Mouse (Mus musculus): ENCODE measurements around the gene Nr2e1. TPM values are rescaled to one million over a fixed set of nuclear protein-coding genes. Genes with fewer than 3 reads are reported as not detected.

The Nr2e1 gene
- polyA plus RNA-seq, 1 experiment from 2014 or later = not detected

DNA sequence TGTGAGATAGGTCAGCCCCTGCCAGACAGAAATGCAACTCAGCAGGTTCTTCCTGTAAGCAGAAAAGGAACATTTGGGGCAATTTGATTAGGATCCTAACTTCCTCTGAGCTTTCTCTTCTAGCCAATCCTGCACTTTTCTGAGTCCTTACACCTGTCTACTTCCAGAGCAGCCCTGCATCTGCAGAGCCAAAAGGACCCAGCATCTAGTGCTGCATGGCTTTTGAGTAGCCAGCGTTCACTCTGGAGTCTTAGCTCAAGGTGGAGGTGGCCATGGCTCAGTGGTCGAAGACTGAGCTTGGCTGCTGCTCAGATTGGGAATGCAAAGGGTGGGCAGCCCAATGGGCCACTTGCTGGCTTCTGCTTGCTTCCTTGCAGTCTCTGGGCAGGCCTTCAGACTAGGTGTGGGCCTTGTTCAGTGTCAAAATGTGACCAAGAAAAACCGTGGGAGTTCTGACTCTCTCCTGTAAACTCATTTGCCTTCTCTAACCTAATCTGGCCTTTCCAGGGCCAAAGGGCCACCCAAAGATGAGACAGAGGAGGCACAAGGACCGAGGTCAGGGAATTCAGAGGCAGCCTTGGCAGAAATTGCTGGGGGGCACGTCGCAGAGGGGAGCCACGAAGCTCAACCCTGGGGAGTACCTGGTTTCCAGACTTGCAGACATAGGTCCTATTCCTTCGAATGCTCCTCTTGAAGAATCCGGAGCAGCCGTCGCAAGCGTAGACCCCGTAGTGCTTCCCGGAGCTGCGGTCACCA lies 5.7 kb downstream of the Nr2e1 start:
- Histone ChIP-seq H3K4me3 (no peak overlapping the region), H3K4me1 (replicated peaks) (peaks cover 21% of the 10 kb centered on the region), H3K9ac (no peak overlapping the region), H3K27ac (no peak overlapping the region), H3K9me3 (replicated peaks) (no peaks in the 10 kb centered on the region), H3K27me3 (peaks cover 99% of the 10 kb centered on the region), H3K36me3 (no peaks in the 10 kb centered on the region), H3K4me2 (no peak overlapping the region)
- ATAC-seq (replicated peaks; ENCODE audit: insufficient number of reproducible peaks, insufficient read depth, low FRiP score, low read depth) = no peak
- 3% methylated on average over 15 of the region's 15 CpGs for WGBS

DNA sequence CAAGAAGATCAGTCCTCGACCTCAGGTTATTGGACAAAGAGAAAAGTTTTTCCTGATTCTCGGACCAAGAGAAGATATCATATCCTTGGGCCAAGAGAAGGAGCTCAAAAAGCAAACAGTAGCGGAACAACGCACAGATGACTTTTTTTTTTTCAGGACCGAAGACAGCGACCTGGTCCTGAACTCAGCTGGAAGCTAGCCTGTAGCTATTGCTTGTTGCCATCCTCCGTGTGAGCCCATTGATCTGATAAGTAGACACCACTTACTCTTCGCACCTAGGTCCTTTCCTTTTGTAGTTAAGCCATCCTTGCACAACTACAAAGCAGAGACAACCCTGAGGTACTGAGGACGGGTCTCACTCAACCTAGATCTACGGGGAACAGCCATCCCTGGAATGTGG lies 8.8 kb downstream of the Nr2e1 start:
- H3K36me3 ChIP-seq = no peaks in the 10 kb centered on the region
- no peak overlapping the region for H3K27ac ChIP-seq
- H3K4me3 ChIP-seq = no peak overlapping the region
- no peak overlapping the region for H3K9ac ChIP-seq
- no peak for ATAC-seq (replicated peaks; ENCODE audit: insufficient number of reproducible peaks, insufficient read depth, low FRiP score, low read depth)
- peaks cover 97% of the 10 kb centered on the region for H3K27me3 ChIP-seq
- WGBS = 2% methylated on average over 10 of the region's 10 CpGs
- H3K4me1 ChIP-seq (replicated peaks) = peaks cover 9% of the 10 kb centered on the region
- no peaks in the 10 kb centered on the region for H3K9me3 ChIP-seq (replicated peaks)
- no peak overlapping the region for H3K4me2 ChIP-seq

DNA sequence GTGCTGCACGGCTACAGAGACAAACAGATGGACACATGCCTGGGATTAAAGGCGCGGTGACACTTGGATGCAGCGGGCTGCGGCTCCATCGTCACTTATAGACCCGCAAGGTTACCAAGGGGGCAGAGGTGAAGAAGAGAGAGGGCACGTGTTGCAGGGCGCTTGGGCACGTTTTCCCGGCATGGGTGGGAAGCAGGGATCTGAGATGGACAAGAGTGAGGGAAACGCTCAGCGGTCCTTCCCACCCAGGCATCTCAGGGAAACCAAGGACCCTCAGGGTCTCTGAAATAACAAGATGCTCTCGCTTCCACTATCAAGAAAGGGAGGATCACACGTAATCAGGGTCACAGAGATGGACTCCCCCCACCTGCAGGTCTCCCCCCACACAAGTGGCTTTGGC lies 10.5 kb downstream of the Nr2e1 start:
- no peak overlapping the region for H3K27ac ChIP-seq
- no peak for ATAC-seq (replicated peaks; ENCODE audit: insufficient number of reproducible peaks, insufficient read depth, low FRiP score, low read depth)
- no peaks in the 10 kb centered on the region for H3K36me3 ChIP-seq
- 0 out of 2 replicates have a peak overlapping the region, but pooled peaks have one; percentile 1 for H3K4me3 ChIP-seq
- no peak overlapping the region for H3K9ac ChIP-seq
- peaks cover 5% of the 10 kb centered on the region; the same call in 1 of the 2 replicates for H3K4me1 ChIP-seq (replicated peaks)
- H3K27me3 ChIP-seq = peaks cover 95% of the 10 kb centered on the region
- WGBS = 3% methylated on average over 15 of the region's 15 CpGs
- no peaks in the 10 kb centered on the region for H3K9me3 ChIP-seq (replicated peaks)
- H3K4me2 ChIP-seq = no peak overlapping the region

DNA sequence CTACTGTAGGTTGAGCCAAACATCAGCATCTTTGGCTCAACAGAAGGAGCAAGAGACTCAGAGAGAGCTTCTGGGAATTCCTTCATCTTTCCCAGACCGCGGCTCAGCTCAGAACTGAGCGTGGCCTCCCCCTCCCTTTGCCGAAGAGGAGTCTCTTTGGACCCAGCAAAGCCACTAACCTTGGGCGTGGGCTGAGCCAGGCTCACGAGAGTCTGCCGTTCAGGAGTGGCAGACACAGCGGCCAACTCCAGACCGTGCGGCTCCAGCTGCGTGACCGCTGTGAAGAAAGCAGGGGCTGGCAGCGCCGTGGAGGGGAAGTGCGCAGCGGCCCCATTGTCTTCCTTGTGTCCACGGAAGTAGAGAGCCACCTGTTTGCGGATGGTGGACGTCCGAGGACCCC lies 10.9 kb downstream of the Nr2e1 start:
- 3% methylated on average over 20 of the region's 20 CpGs for WGBS
- Histone ChIP-seq H3K4me2 (no peak overlapping the region), H3K4me3 (0 out of 2 replicates have a peak overlapping the region, but pooled peaks have one; percentile 1)

DNA sequence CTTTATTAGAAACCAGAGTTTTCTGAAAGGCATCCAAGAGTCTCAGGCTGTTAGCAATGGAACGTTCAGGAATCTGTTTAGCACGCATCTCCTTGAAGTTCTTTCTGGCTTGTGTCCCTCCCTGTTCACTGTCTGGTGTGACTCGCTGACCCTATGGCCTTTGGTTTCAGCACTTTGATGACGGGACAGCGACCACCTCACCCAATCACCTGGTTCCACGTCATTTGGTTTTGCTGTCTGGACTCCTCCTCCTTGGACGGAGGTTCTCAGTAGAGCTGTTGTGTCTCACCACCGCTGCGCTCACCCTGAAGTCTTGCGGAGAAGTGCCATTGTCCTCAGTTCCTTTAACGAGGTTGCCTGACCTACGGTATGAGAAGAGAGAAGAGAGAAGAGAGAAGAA lies 21.2 kb downstream of the Nr2e1 start:
- ATAC-seq (replicated peaks; ENCODE audit: insufficient number of reproducible peaks, insufficient read depth, low FRiP score, low read depth) = no peak
- no peaks in the 10 kb centered on the region for H3K36me3 ChIP-seq
- H3K4me2 ChIP-seq = no peak overlapping the region
- peaks cover 56% of the 10 kb centered on the region for H3K27me3 ChIP-seq
- H3K4me1 ChIP-seq (replicated peaks) = no peaks in the 10 kb centered on the region
- H3K9me3 ChIP-seq (replicated peaks) = no peaks in the 10 kb centered on the region
- no peak overlapping the region for H3K4me3 ChIP-seq
- H3K9ac ChIP-seq = no peak overlapping the region
- H3K27ac ChIP-seq = no peak overlapping the region
- 2% methylated on average over 12 of the region's 12 CpGs for WGBS

More for the DNA sequence above, 10.9 kb downstream of the Nr2e1 start:
- H3K27ac ChIP-seq = no peak overlapping the region
- H3K9ac ChIP-seq = no peak overlapping the region
- ATAC-seq (replicated peaks; ENCODE audit: insufficient number of reproducible peaks, insufficient read depth, low FRiP score, low read depth) = no peak
- H3K9me3 ChIP-seq (replicated peaks) = no peaks in the 10 kb centered on the region
- H3K4me1 ChIP-seq (replicated peaks) = peaks cover 5% of the 10 kb centered on the region; the same call in 1 of the 2 replicates
- H3K36me3 ChIP-seq = no peaks in the 10 kb centered on the region
- H3K27me3 ChIP-seq = peaks cover 94% of the 10 kb centered on the region

DNA sequence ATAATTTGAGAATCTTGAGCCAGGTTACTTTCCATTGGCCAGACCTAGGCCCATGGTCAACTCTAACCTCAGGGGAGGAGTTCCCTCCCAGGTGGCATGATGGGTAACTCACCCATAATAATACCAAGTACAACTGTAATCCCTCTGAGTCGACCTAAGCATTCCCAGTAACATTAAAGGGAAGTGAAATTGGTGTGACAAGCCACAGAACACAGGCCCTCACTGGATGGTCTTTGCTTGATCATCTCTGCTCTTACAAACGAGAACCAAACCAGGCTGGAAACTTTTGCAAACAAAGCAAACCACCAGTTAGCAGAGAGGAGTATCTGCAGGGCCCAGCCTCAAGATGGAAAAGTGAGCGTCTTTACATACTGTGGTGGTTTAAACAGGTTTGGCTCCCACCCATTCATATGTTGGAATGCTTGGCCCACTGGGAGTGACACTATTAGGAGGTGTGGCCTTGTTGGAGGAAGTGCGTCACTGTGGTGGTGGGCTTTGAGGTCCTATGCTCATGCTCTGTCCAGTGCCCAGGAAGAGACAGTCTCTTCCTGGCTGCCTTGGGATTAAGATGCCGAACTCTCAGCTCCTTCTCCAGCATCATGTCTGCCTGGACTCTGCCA lies 23.7 kb downstream of the Nr2e1 start:
- Histone ChIP-seq H3K4me1 (replicated peaks) (no peaks in the 10 kb centered on the region), H3K36me3 (no peaks in the 10 kb centered on the region), H3K27me3 (peaks cover 30% of the 10 kb centered on the region), H3K9ac (no peak overlapping the region), H3K27ac (no peak overlapping the region), H3K4me2 (no peak overlapping the region), H3K4me3 (no peak overlapping the region), H3K9me3 (replicated peaks) (no peaks in the 10 kb centered on the region)
- 74% methylated on average over 5 of the region's 5 CpGs for WGBS
- no peak for ATAC-seq (replicated peaks; ENCODE audit: insufficient number of reproducible peaks, insufficient read depth, low FRiP score, low read depth)

DNA sequence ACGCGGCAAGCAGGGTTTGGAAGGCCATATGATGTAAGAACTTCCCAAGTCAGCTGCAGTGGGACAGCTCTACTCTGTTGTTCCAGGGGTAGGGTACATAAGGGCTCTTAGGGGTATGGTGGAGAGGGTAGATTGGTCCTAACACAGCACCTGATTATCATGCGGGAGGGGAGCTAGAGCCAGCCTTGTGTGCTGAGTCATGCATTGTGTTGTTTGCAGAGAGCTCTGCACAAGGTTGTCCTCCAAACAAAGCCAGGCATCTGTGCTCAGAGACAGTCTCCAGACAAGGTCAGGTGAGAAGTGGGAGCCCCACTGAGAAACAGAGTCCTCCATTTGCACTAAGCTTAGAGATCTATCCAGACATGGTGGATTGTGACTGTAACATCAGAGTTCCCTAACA lies 36.9 kb downstream of the Nr2e1 start:
- H3K27me3 ChIP-seq = 0 out of 2 replicates have a peak, but pooled peaks cover 4% of the 10 kb centered on the region
- no peaks in the 10 kb centered on the region for H3K36me3 ChIP-seq
- no peak overlapping the region for H3K4me3 ChIP-seq
- no peak overlapping the region for H3K27ac ChIP-seq
- no peaks in the 10 kb centered on the region for H3K9me3 ChIP-seq (replicated peaks)
- no peak overlapping the region for H3K4me2 ChIP-seq
- ATAC-seq (replicated peaks; ENCODE audit: insufficient number of reproducible peaks, insufficient read depth, low FRiP score, low read depth) = no peak
- no peaks in the 10 kb centered on the region for H3K4me1 ChIP-seq (replicated peaks)
- no peak overlapping the region for H3K9ac ChIP-seq
- WGBS = 82% methylated on average over 3 of the region's 3 CpGs

DNA sequence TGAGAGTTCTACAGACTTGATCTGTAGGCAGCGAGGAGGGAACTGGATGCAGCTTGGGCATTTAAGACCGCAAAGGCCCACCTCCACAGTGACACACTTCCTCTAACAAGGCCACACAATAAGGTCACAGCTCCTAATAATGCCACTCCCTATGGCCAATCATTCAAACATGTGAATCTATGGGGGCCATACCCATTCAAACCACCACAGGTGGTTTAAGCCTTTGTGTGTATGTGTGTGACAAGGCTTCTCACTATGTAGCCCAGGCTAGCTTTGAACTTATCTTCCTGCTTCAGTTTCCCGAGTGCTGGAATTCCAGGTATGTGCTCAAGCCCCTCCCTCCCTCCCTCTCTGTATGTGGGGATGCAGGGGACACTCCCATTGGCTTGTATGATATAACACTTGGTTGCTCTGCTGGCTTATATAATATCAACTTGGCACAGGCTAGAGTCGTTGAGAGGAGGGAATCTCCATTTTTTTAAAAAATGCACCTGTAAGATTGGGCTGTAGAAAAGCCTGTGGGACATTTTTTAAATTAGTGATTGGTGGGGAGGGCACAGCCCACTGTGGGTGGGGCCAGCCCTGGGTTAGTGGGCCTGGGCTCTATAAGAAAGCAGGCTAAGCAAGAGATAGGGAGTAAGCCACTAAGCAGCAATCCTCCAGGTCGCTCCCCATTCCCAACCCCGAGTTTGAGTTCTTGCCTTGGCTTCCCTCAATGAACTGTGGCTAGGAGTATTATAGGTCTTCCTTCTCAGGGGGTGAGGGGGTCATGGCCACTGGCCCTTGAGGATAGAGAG lies 37.5 kb downstream of the Nr2e1 start:
- WGBS = 70% methylated on average over 6 of the region's 6 CpGs

DNA sequence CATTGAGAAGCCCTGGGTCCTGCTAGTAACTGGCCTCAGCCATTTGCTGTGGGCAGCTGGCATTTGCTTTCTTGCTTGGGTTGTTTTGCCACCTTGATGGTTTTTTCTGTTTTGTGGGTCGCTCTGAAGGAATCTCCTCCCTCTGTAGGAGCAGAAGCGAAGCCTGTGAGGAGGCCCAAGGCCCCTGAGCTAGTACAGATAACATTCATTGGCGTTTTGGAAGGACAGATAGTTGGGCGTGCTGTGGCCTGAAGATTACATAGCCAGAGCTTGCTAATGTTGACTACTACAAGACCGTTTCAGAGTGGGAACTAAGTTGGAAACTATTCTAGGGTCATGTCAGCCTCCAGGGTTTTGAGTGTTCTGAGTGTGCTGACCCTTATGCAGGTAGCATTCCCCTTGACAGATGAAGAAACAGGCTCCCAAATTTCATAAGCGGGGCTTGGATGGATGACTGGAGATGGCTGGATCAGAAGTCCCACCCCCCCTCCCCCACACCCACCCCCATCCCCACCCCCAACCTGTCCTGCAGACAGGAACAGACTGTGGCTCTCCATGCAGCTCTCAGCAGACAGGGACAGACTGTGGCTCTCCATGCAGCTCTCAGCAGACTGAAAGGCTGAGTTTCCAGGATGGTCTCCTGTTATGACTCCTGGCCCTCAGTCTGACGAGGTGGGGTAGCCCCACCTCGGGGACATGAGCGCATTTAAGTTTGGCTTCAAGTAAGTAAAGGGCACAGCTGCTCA lies 45.7 kb downstream of the Nr2e1 start:
- no peaks in the 10 kb centered on the region for H3K27me3 ChIP-seq
- peaks cover 4% of the 10 kb centered on the region for H3K4me1 ChIP-seq (replicated peaks)
- H3K36me3 ChIP-seq = peaks cover 25% of the 10 kb centered on the region
- H3K9ac ChIP-seq = no peak overlapping the region
- no peak overlapping the region for H3K4me2 ChIP-seq
- H3K27ac ChIP-seq = no peak overlapping the region
- no peaks in the 10 kb centered on the region for H3K9me3 ChIP-seq (replicated peaks)
- no peak for ATAC-seq (replicated peaks; ENCODE audit: insufficient number of reproducible peaks, insufficient read depth, low FRiP score, low read depth)
- H3K4me3 ChIP-seq = no peak overlapping the region
- 52% methylated on average over 9 of the region's 9 CpGs for WGBS

More for the DNA sequence above, 37.5 kb downstream of the Nr2e1 start:
- no peaks in the 10 kb centered on the region for H3K4me1 ChIP-seq (replicated peaks)
- ATAC-seq (replicated peaks; ENCODE audit: insufficient number of reproducible peaks, insufficient read depth, low FRiP score, low read depth) = no peak
- no peaks in the 10 kb centered on the region for H3K36me3 ChIP-seq
- H3K9me3 ChIP-seq (replicated peaks) = no peaks in the 10 kb centered on the region
- H3K4me3 ChIP-seq = no peak overlapping the region
- H3K27me3 ChIP-seq = no peaks in the 10 kb centered on the region
- no peak overlapping the region for H3K4me2 ChIP-seq
- H3K27ac ChIP-seq = no peak overlapping the region
- H3K9ac ChIP-seq = no peak overlapping the region

DNA sequence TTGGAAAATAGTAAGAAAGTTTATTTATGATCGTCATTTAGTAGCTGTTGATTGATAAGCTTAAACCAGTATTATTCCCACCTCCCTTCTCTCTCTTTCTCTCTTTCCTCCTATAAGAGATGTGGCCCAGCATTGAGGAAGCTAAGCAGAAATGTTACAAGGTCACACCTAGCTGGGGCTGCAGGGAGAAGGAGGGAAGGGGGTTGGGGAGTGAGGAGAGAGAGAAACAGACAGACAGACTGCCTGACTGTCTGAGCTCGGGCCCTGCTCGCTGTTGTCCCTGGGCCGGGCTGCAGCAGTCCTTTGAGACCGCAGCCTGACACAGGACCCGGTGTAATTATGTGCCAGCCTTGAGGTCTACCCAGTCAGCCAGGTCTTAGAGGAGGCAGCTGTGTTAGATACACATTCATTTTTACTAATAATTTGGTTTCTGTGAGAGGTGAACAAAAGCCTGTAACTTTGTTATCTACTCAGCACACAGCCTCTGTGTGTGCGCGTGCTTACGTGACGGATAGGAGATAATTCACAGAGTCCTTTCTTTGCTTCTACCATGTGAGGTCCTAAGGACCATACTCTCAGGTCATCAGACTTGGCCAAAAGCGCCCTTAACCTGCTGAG lies 49.5 kb downstream of the Nr2e1 start:
- Histone ChIP-seq H3K27me3 (no peaks in the 10 kb centered on the region), H3K4me3 (no peak overlapping the region), H3K27ac (no peak overlapping the region), H3K9ac (no peak overlapping the region), H3K9me3 (replicated peaks) (no peaks in the 10 kb centered on the region), H3K4me2 (no peak overlapping the region), H3K36me3 (peaks cover 34% of the 10 kb centered on the region), H3K4me1 (replicated peaks) (peaks cover 4% of the 10 kb centered on the region)
- WGBS = 82% methylated on average over 11 of the region's 11 CpGs
- ATAC-seq (replicated peaks; ENCODE audit: insufficient number of reproducible peaks, insufficient read depth, low FRiP score, low read depth) = no peak

All from heart, embryonic 15.5 days (tissue).